Mouse (Mus musculus): ENCODE measurements around the gene Gdf15.
A peak's percentile ranks its signal among the peaks of the same experiment; 100 is the strongest.

Gdf15 gene

DNA sequence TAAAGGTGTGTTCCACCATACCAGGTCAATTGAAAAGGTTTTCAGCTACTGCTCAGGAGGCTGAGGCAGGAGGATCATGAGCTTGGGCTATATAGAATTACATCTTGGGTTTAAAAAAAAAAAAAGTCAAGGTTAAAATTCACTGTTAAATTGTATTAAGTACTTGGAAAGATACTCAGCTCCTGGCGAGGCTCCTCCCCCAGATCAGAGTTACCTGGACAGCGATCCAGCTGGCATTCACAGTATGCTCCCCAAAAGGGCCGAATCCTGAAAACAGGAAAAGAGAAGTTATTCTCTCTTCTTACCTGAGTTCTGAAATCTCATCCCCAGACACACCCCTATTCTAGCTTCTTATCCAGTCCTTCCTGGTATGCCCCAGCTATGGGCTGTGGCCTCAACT lies 25.0 kb upstream of the Gdf15 start:
- DNase-seq (ENCODE audit: low read depth, low spot score) = no peak

GRCm38 (mm10) chr8:70656193-70656790 lies 24.0 kb upstream of the Gdf15 start:
- no peak for DNase-seq (ENCODE audit: low read depth, low spot score)

- DNase-seq (ENCODE audit: low read depth, low spot score) = no peak
These were observed 23.2 kb upstream of the Gdf15 start for GRCm38 (mm10) chr8:70655469-70655868.

GRCm38 (mm10) chr8:70654121-70654520 lies 21.9 kb upstream of the Gdf15 start:
- DNase-seq (ENCODE audit: low read depth, low spot score) = no peak

DNA sequence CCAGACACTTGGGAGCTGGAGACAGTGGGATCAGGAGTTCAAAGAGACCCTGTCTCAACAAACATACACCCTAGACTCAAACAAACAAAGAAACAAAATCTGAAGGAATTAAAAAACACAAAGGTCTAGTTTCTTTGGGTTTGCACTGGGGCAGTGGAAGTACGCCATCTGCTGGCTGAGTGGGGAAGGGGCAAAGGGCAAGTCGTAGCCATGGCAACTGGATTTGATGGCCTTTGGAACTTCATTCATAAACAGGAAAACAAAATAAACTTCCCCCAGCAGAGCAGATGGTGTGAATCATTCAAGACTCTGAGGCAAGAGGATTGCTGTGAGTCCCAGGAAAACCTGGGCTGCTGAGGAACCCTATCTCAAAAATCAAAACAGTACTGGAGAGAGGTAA lies 21.0 kb upstream of the Gdf15 start:
- no peak for DNase-seq (ENCODE audit: low read depth, low spot score)

- DNase-seq (ENCODE audit: low read depth, low spot score) = no peak
These were observed 18.1 kb upstream of the Gdf15 start for GRCm38 (mm10) chr8:70650351-70650750.

DNA sequence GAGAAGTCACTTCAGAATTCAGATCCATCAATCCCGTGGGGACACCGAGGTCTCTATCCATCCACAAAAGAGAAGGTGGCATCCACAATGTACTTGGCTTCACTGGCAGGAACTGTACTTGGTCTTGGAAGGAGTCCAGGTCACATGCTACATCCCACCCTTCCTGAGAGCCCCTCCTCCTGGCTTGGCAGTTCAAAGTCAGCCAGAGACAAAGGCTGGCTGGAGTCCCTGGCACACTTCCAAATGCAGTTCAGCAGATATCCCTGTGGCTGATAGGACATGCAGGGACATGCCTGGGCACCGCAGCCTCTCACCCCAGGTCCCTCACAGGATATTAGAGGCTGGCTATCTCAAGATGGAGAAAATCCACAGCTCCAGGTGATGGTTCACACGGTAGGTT lies 17.1 kb upstream of the Gdf15 start:
- DNase-seq (ENCODE audit: low read depth, low spot score) = no peak

GRCm38 (mm10) chr8:70648921-70649320 lies 16.7 kb upstream of the Gdf15 start:
- no peak for DNase-seq (ENCODE audit: low read depth, low spot score)

DNA sequence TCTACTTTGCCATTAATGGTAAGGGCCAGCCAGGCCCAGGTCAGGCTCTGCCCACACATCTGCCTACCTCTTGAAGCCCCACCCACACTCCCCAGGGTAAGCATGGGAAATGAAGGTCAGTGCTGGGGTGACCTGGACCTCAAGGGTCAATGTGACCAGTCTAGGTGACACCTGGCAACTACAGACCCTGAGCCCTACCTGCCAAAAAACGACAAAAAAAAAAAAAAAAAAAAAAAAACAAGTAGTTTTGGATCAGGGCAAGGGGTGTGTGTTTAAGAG lies 15.8 kb upstream of the Gdf15 start:
- DNase-seq (ENCODE audit: low read depth, low spot score) = no peak

- no peak for DNase-seq (ENCODE audit: low read depth, low spot score)
These were observed 15.3 kb upstream of the Gdf15 start for GRCm38 (mm10) chr8:70647343-70648163.

- DNase-seq (ENCODE audit: low read depth, low spot score) = no peak
These were observed 14.5 kb upstream of the Gdf15 start for GRCm38 (mm10) chr8:70646775-70647174.

- DNase-seq (ENCODE audit: low read depth, low spot score) = no peak
These were observed 14.1 kb upstream of the Gdf15 start for GRCm38 (mm10) chr8:70646369-70646768.

DNA sequence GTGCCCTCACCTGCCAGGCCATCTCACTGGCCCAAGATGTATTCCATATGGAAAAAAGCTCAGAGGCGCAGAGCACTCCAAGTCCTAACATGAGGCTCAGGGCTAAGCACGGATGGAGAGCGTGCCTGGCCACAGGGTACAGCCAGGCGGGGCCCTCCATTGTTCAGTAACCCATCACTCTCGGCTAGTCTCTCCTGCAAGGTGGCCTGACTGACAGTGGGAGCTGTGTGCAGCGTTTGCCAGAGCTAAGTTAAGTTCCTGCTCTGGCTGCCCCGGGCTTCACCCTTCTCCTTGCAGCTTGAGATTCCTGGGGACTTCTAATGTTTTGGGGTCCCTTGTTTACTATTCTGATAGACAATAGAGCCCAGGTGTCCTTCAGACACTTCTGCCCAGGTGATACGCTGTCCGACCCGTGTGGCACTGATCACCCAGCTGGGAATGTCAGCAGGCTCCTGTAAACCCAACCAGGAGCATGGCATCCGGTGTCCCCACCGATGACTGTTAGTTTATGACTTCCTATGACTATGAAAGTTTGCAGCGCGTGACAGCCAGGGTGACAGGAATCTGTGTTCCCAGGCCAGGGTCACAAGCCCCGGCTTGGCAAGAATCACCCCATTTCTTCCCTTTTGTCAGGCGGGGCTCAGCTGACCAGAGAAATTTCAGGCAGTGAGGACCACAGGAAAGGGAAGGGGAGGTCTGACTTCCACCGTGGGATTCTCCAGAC lies 13.4 kb upstream of the Gdf15 start:
- DNase-seq (ENCODE audit: low read depth, low spot score) = no peak

DNA sequence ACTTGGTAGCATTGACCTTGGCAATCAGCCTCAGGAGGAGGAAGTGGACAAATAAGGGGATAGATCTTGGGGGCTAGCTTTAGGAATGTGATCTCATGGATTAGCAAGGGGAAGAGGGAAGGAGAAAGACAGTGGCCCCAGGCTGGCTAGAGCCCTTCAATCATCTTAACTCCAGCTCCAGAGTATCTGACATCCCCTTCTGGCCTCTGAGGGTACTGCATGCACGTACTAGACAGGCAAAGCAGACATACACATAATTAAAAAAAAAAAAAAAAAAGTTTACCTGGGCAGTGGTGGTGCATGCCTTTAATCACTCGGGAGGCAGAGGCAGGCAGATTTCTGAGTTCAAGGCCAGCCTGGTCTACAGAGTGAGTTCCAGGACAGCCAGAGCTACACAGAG lies 11.8 kb upstream of the Gdf15 start:
- DNase-seq (ENCODE audit: low read depth, low spot score) = no peak

DNA sequence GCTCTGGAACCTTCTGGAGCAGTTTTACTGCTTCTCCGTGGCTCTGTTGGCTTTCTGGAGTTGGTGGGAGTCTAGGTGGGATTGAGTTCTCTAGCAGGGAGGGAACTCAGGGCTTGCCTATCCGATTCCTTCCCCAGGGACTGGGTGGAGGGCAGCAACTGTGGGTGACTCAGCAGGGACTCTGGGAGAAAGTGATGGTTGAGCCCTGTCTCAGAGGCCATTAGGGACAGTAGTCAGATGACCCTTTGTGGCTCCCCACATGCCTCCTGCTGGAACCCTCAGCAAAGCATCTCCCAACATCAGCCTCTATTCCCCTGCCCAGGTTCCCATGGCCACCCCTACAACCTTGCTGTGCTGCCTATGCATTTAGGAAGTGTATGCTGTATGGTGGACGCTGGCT lies 10.8 kb upstream of the Gdf15 start:
- DNase-seq (ENCODE audit: low read depth, low spot score) = no peak

GRCm38 (mm10) chr8:70638752-70639151 lies 6.5 kb upstream of the Gdf15 start:
- DNase-seq (ENCODE audit: low read depth, low spot score) = no peak

GRCm38 (mm10) chr8:70636838-70637237 lies 4.6 kb upstream of the Gdf15 start:
- no peak for DNase-seq (ENCODE audit: low read depth, low spot score)

DNA sequence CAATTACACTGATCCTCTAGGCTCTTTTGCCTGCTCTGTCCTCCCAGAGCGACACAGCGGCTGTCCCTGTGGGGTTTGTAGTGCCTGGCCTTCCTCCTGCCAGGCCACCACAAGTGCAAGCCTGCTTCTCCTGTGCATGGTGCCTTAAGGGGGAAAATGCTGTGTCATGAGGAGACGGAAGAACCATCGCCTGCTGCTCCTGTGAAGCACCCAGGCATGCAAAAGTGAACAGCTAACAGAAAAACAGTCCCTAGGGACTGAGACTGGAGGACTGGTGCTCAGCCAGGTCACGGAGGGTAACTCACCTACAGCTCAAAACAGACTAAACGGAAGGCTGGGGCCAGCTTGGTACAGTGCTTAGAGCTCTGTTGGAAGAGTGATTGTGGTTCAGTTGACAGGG lies 3.3 kb upstream of the Gdf15 start:
- DNase-seq (ENCODE audit: low read depth, low spot score) = no peak

DNA sequence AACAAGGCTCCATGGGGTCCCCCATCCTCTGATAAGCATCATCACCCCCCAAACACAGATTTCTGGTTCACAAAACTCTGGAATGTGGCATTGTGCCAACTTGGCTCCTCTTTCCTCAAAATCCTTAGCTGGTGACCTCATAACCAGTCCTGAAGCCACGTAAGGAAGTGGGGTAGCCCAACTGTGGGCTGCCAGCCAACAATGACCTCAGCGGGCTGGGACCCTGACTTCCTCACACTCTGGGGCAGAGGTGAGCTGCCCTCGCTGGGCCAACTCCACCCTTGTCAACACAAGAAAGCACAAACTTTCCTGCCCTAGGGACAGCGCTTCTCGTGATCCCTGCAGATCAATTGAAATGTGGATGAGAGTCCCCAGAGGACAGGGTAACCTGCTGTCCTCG lies 1.8 kb upstream of the Gdf15 start:
- no peak for DNase-seq (ENCODE audit: low read depth, low spot score)

DNA sequence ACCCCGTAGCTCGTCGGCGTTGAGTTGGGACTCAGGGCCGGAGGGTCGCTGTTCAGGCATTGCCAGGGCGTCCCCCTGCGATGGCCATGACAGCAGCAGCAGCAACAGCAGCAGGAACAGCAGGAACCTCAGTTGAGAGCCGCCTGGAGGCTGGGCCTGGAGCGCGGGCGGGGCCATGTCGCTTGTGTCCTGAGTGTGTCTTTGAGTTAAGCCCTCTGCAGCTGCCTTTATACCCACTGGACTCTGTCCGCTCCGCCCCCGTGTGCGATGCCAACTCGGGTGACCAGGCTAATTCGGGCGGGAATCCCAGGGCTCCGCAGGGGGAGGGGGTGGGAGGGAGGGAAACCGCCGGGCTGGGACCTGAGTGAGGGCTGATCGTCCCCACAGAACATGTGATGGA lies 820 bp downstream of the Gdf15 start:
- peak; percentile 49 for DNase-seq (ENCODE audit: low read depth, low spot score)

- no peak for DNase-seq (ENCODE audit: low read depth, low spot score)
These were observed 1.5 kb downstream of the Gdf15 start for GRCm38 (mm10) chr8:70630532-70631381.

Measured in retina, postnatal 7 days (tissue).